ENCODE assay signal across 8 mouse cellular contexts in genomic region chr12:111008500-111009490, GRCm38 (mm10). TPM values are rescaled to one million over a fixed set of nuclear protein-coding genes. Genes with fewer than 3 reads are reported as not detected.
DNase-seq lines count a peak whose midpoint lies in the region; ATAC-seq and TF ChIP-seq lines count a peak whose summit lies in the region.

No protein-coding gene starts in this region.

- TF ChIP-seq POLR2A in cerebellum, adult 2 months (IDR thresholded peaks at IDR 0.05; ENCODE audit: borderline replicate concordance, insufficient read depth, low read length) = no peak

- H3K4me2 ChIP-seq in lung, postnatal 0 days (replicated peaks; ENCODE audit: low read depth, low read length) = no peak overlapping the region
- H3K4me2 ChIP-seq in neural tube, embryonic 15.5 days = no peak overlapping the region

- intact Hi-C loops in heart, postnatal 10 days (cut with DNase I) = loop anchor here (2.0 kb wide), 1 partner anchor 28 kb away; no protein-coding TSS in a partner anchor
- intact Hi-C loops in left cerebral cortex, postnatal 25 days (cut with DNase I) = loop anchor here (10.0 kb wide), 1 partner anchor 294 kb away; no protein-coding TSS in a partner anchor
- intact Hi-C loops in gastrocnemius, postnatal 36 days (cut with DNase I) = no loop called here

- TF ChIP-seq EP300 in lung, postnatal 0 days (IDR thresholded peaks at IDR 0.05) = no peak

- H3K4me1 ChIP-seq in lung, postnatal 0 days (ENCODE audit: insufficient read depth, low read depth, low read length) = peaks cover 14% of the 10 kb centered on the region; the same call in 1 of the 2 replicates
- H3K4me1 ChIP-seq in cerebellum, adult 2 months (ENCODE audit: control insufficient read depth, insufficient read depth, low read length) = peaks cover 12% of the 10 kb centered on the region
- peaks cover 14% of the 10 kb centered on the region for H3K4me1 ChIP-seq in neural tube, embryonic 15.5 days

- 31% methylated on average over 11 of the region's 11 CpGs for WGBS in lung, postnatal 0 days
- WGBS in cerebellum, adult 2 months = 17% methylated on average over 11 of the region's 11 CpGs
- WGBS in neural tube, embryonic 15.5 days = 59% methylated on average over 11 of the region's 11 CpGs

- peak; percentile 51 for ATAC-seq in lung, postnatal 0 days
- ATAC-seq in neural tube, embryonic 15.5 days (ENCODE audit: low FRiP score) = no peak

- H3K4me3 ChIP-seq in lung, postnatal 0 days (ENCODE audit: low read depth, low read length) = no peak overlapping the region
- no peak overlapping the region for H3K4me3 ChIP-seq in cerebellum, adult 2 months (replicated peaks; ENCODE audit: insufficient read depth, low read depth, low read length)
- H3K4me3 ChIP-seq in neural tube, embryonic 15.5 days (replicated peaks) = no peak overlapping the region

- H3K36me3 ChIP-seq in lung, postnatal 0 days (ENCODE audit: insufficient read depth, low read length) = no peaks in the 10 kb centered on the region
- H3K36me3 ChIP-seq in neural tube, embryonic 15.5 days = no peaks in the 10 kb centered on the region

- no peak for TF ChIP-seq CTCF in lung, postnatal 0 days (IDR thresholded peaks at IDR 0.05)
- no peak for TF ChIP-seq CTCF in cerebellum, adult 2 months (IDR thresholded peaks at IDR 0.05; ENCODE audit: borderline replicate concordance, insufficient read depth, low read depth, low read length)

- peak; percentile 63 for DNase-seq in lung, postnatal 0 days (ENCODE audit: low spot score)
- DNase-seq in lung, postnatal 25 days (ENCODE audit: low spot score) = no peak
- DNase-seq in cerebellum, adult 2 months = peak; percentile 41 to 66
- peak; percentile 28 to 32 for DNase-seq in heart, postnatal 10 days
- no peak for DNase-seq in left cerebral cortex, postnatal 25 days (ENCODE audit: low spot score in 2 of 2)
- no peak for DNase-seq in gastrocnemius, postnatal 36 days
- DNase-seq in right cerebral cortex, postnatal 10 days (ENCODE audit: low spot score in 2 of 2) = no peak

- peak overlapping the region; percentile 77 for H3K27ac ChIP-seq in lung, postnatal 0 days (ENCODE audit: low read length)
- no peak overlapping the region for H3K27ac ChIP-seq in cerebellum, adult 2 months (ENCODE audit: insufficient read depth, low read length)
- peak overlapping the region; percentile 28; the same call in 1 of the 2 replicates for H3K27ac ChIP-seq in neural tube, embryonic 15.5 days (replicated peaks)

- no peaks in the 10 kb centered on the region for H3K27me3 ChIP-seq in lung, postnatal 0 days (replicated peaks; ENCODE audit: insufficient read depth, low read length)
- no peaks in the 10 kb centered on the region for H3K27me3 ChIP-seq in cerebellum, adult 2 months (ENCODE audit: control insufficient read depth, insufficient read depth, low read length)
- H3K27me3 ChIP-seq in neural tube, embryonic 15.5 days (replicated peaks) = no peaks in the 10 kb centered on the region

- no peaks in the 10 kb centered on the region for H3K9me3 ChIP-seq in lung, postnatal 0 days (ENCODE audit: low read length)
- H3K9me3 ChIP-seq in neural tube, embryonic 15.5 days (replicated peaks) = no peaks in the 10 kb centered on the region

- H3K9ac ChIP-seq in lung, postnatal 0 days (replicated peaks; ENCODE audit: low read depth) = no peak overlapping the region
- H3K9ac ChIP-seq in neural tube, embryonic 15.5 days (replicated peaks) = no peak overlapping the region

RNA-seq across cellular contexts. Expression of gene Ankrd9, which starts 30.0 kb away (rescaled TPM):
- polyA plus RNA-seq in lung, postnatal 0 days (2015; fragmentation: Nextera tagmentation; extraction: Ambion mirVana) = 9.1 and 12.4 TPM in 2 replicates
- polyA plus RNA-seq in cerebellum, adult 2 months (2012; rRNA removed) = 53.3 and 54.8 TPM in 2 replicates
- total RNA-seq in heart, postnatal 10 days (2021) = 10 to 100 TPM; 35.4 to 70.2 TPM
- 10.5 and 12.6 TPM in 2 replicates for polyA plus RNA-seq in neural tube, embryonic 15.5 days (2015; fragmentation: Nextera tagmentation; extraction: Ambion mirVana)
- total RNA-seq in left cerebral cortex, postnatal 25 days (2021) = 10 to 100 TPM; 16.2 to 17.9 TPM
- 100 to 1,000 TPM; 161 to 219 TPM for total RNA-seq in gastrocnemius, postnatal 36 days (2021)

RNA-seq across cellular contexts. Expression of gene Rcor1, which starts 30.4 kb away (rescaled TPM):
- 6.7 and 9.5 TPM in 2 replicates for polyA plus RNA-seq in lung, postnatal 0 days (2015; fragmentation: Nextera tagmentation; extraction: Ambion mirVana)
- polyA plus RNA-seq in cerebellum, adult 2 months (2012; rRNA removed) = 15.8 and 16.7 TPM in 2 replicates
- 10 to 100 TPM; 25.3 to 27.9 TPM for total RNA-seq in heart, postnatal 10 days (2021)
- polyA plus RNA-seq in neural tube, embryonic 15.5 days (2015; fragmentation: Nextera tagmentation; extraction: Ambion mirVana) = 4.5 and 6.0 TPM in 2 replicates
- total RNA-seq in left cerebral cortex, postnatal 25 days (2021) = 10 to 100 TPM; 17.1 to 19.6 TPM
- 1 to 10 TPM; 7.1 to 7.3 TPM for total RNA-seq in gastrocnemius, postnatal 36 days (2021)

Comparison
In these comparisons a context has a peak if more than half of its experiments do, and no peak if none do; other contexts are left out.
1. DNase-seq: peak in lung, postnatal 0 days (single experiment), cerebellum, adult 2 months (2 of 2) and heart, postnatal 10 days (2 of 2); none in lung, postnatal 25 days (single experiment), left cerebral cortex, postnatal 25 days (0 of 2), gastrocnemius, postnatal 36 days (0 of 2) and right cerebral cortex, postnatal 10 days (0 of 2).